Mouse (Mus musculus): ENCODE measurements around the gene Sept8.

- no peak for TF ChIP-seq EP300 (IDR thresholded peaks at IDR 0.05; ENCODE audit: low read depth)
- TF ChIP-seq CTCF (IDR thresholded peaks at IDR 0.05; ENCODE audit: low read depth) = no peak
These were observed 13.9 kb upstream of the Sept8 start for GRCm38 (mm10) chr11:53505026-53505663.

Data from liver, embryonic 14.5 days (tissue).